In genomic region chr14:98749086-98750027, GRCm38 (mm10) we compare ENCODE assay signal across 24 mouse cellular contexts.
DNase-seq lines count a peak whose midpoint lies in the region; ATAC-seq and TF ChIP-seq lines count a peak whose summit lies in the region.
"Had no signal": no experiment of that assay in that cellular context is flagged by ENCODE, and none has a peak within 500 bp of the region (broad histone marks: within the 10 kb centered on the region; RNA-seq: fewer than 3 reads in every experiment).

No protein-coding gene starts in this region.

- H3K9me3 ChIP-seq in MEL (replicated peaks; ENCODE audit: insufficient read depth, low read length) = no peaks in the 10 kb centered on the region
- no peaks in the 10 kb centered on the region for H3K9me3 ChIP-seq in liver, embryonic 14.5 days (ENCODE audit: control insufficient read depth, low read length)
- no peaks in the 10 kb centered on the region for H3K9me3 ChIP-seq in forebrain, embryonic 16.5 days (ENCODE audit: control insufficient read depth, low read length)
- no peaks in the 10 kb centered on the region for H3K9me3 ChIP-seq in embryonic facial prominence, embryonic 10.5 days
- H3K9me3 ChIP-seq: heart, embryonic 15.5 days; hindbrain, embryonic 13.5 days had no signal

- WGBS in liver, embryonic 14.5 days (ENCODE audit: insufficient replicate concordance) = 36% methylated on average over 14 of the region's 14 CpGs
- WGBS in forebrain, embryonic 16.5 days = 91% methylated on average over 14 of the region's 14 CpGs
- WGBS in embryonic facial prominence, embryonic 10.5 days = 89% methylated on average over 14 of the region's 14 CpGs

- TF ChIP-seq POLR2A in MEL (IDR thresholded peaks at IDR 0.05; ENCODE audit: control insufficient read depth in 1 of 2, insufficient read depth in 1 of 2, low read depth in 1 of 2, low read length in 2 of 2, poor library complexity in 1 of 2) = peak in 1 of 2 experiments; percentile 63; a peak in 2 of 4 replicates

- TF ChIP-seq CTCF in MEL (IDR thresholded peaks at IDR 0.05 in 2 of 3, conservative IDR thresholded peaks at IDR 0.05 in 1 of 3; ENCODE audit: control insufficient read depth in 1 of 3, insufficient read depth in 1 of 3, low read depth in 2 of 3, low read length in 3 of 3, poor library complexity in 1 of 3, severe bottlenecking in 1 of 3) = no peak
- no peak for TF ChIP-seq CTCF in liver, embryonic 14.5 days (IDR thresholded peaks at IDR 0.05; ENCODE audit: low read depth)

- no peaks in the 10 kb centered on the region for H3K79me2 ChIP-seq in MEL (ENCODE audit: control insufficient read depth, insufficient read depth, low read length, poor library complexity)

- H3K27me3 ChIP-seq in MEL (ENCODE audit: control insufficient read depth in 1 of 2, insufficient read depth in 2 of 2, low read length in 2 of 2) = no peaks in the 10 kb centered on the region; a peak in 1 of 4 replicates
- H3K27me3 ChIP-seq in liver, embryonic 14.5 days (ENCODE audit: control insufficient read depth, insufficient read depth, low read length) = no peaks in the 10 kb centered on the region
- no peaks in the 10 kb centered on the region for H3K27me3 ChIP-seq in forebrain, embryonic 16.5 days (replicated peaks; ENCODE audit: control insufficient read depth, insufficient read depth, low read length)
- H3K27me3 ChIP-seq in embryonic facial prominence, embryonic 10.5 days (replicated peaks; ENCODE audit: low read depth, poor library complexity, severe bottlenecking) = no peaks in the 10 kb centered on the region
- H3K27me3 ChIP-seq: heart, embryonic 15.5 days; hindbrain, embryonic 13.5 days had no signal

- H3K4me3 ChIP-seq in MEL (ENCODE audit: control insufficient read depth in 1 of 2, insufficient read depth in 1 of 2, low read depth in 2 of 2, low read length in 2 of 2) = peak overlapping the region; percentile 49 to 90
- no peak overlapping the region for H3K4me3 ChIP-seq in liver, embryonic 14.5 days (ENCODE audit: insufficient read depth in 1 of 2, low read depth in 2 of 2, low read length in 2 of 2)
- no peak overlapping the region for H3K4me3 ChIP-seq in forebrain, embryonic 16.5 days (replicated peaks; ENCODE audit: low read length)
- H3K4me3 ChIP-seq in embryonic facial prominence, embryonic 10.5 days = no peak overlapping the region
- H3K4me3 ChIP-seq: heart, adult 2 months; heart, embryonic 15.5 days; hindbrain, embryonic 13.5 days had no signal

- peaks cover 3 to 5% of the 10 kb centered on the region in 2 experiments; a peak in 3 of 4 replicates for H3K4me1 ChIP-seq in MEL (ENCODE audit: control insufficient read depth in 1 of 2, insufficient read depth in 2 of 2, low read length in 2 of 2)
- no peaks in the 10 kb centered on the region for H3K4me1 ChIP-seq in liver, embryonic 14.5 days (replicated peaks; ENCODE audit: control insufficient read depth in 2 of 2, insufficient read depth in 2 of 2, low read length in 1 of 2)
- H3K4me1 ChIP-seq in forebrain, embryonic 16.5 days (replicated peaks; ENCODE audit: control insufficient read depth, insufficient read depth, low read length) = no peaks in the 10 kb centered on the region
- no peaks in the 10 kb centered on the region for H3K4me1 ChIP-seq in embryonic facial prominence, embryonic 10.5 days
- H3K4me1 ChIP-seq: heart, embryonic 15.5 days; hindbrain, embryonic 13.5 days had no signal

- peak; percentile 77 for ATAC-seq in liver, embryonic 14.5 days (ENCODE audit: insufficient read depth)
- peak; percentile 93 for ATAC-seq in megakaryocyte progenitor cell, adult 5-6 weeks (replicated peaks; ENCODE audit: poor library complexity)
- ATAC-seq in megakaryocyte, adult 5-6 weeks (ENCODE audit: poor library complexity, severe bottlenecking) = no peak
- no peak for ATAC-seq in forebrain, embryonic 16.5 days
- ATAC-seq: activated CD4-positive, CD25-positive, alpha-beta regulatory T cell, adult 4 months; CD4-positive, CD25-positive, alpha-beta regulatory T cell, adult 4 months; forebrain, embryonic 14.5 days; hindbrain, postnatal 0 days; Patski had no signal

- peaks cover 0 to 6% of the 10 kb centered on the region in 2 experiments; a peak in 2 of 4 replicates for H3K36me3 ChIP-seq in MEL (ENCODE audit: control insufficient read depth in 1 of 2, insufficient read depth in 2 of 2, low read length in 2 of 2)
- no peaks in the 10 kb centered on the region for H3K36me3 ChIP-seq in liver, embryonic 14.5 days (replicated peaks; ENCODE audit: control insufficient read depth, insufficient read depth, low read depth)
- no peaks in the 10 kb centered on the region for H3K36me3 ChIP-seq in forebrain, embryonic 16.5 days (ENCODE audit: control insufficient read depth, insufficient read depth)
- no peaks in the 10 kb centered on the region for H3K36me3 ChIP-seq in embryonic facial prominence, embryonic 10.5 days (replicated peaks)
- H3K36me3 ChIP-seq: G1E; heart, embryonic 15.5 days; hindbrain, embryonic 13.5 days had no signal

- TF ChIP-seq EP300 in MEL (IDR thresholded peaks at IDR 0.05; ENCODE audit: low read depth in 1 of 2, low read length in 2 of 2) = peak; percentile 98 to 99
- TF ChIP-seq EP300 in liver, embryonic 14.5 days (IDR thresholded peaks at IDR 0.05; ENCODE audit: low read depth) = peak; percentile 40; the same call in 1 of the 2 replicates

- peak overlapping the region; percentile 2 for H3K4me2 ChIP-seq in liver, embryonic 14.5 days (ENCODE audit: low read depth)
- no peak overlapping the region for H3K4me2 ChIP-seq in forebrain, embryonic 16.5 days (ENCODE audit: low read length)
- H3K4me2 ChIP-seq: heart, embryonic 11.5 days; heart, embryonic 15.5 days; hindbrain, embryonic 13.5 days had no signal

- TF ChIP-seq RAD21 in MEL (IDR thresholded peaks at IDR 0.05; ENCODE audit: low read depth, low read length) = peak; percentile 13

- H3K9ac ChIP-seq in MEL (ENCODE audit: control insufficient read depth, low read depth, low read length, poor library complexity, severe bottlenecking) = peak overlapping the region; percentile 66
- H3K9ac ChIP-seq in liver, embryonic 14.5 days (replicated peaks) = no peak overlapping the region
- H3K9ac ChIP-seq in forebrain, embryonic 16.5 days (replicated peaks; ENCODE audit: low read depth, low read length) = no peak overlapping the region
- H3K9ac ChIP-seq: heart, embryonic 15.5 days; hindbrain, embryonic 13.5 days had no signal

- DNase-seq in MEL (ENCODE audit: low read depth, low spot score) = peak; percentile 95
- peak; percentile 22 for DNase-seq in c-Kit-positive CD71-positive TER-119-negative erythroid progenitor cells, embryonic 14.5 days (ENCODE audit: low read depth)
- peak; percentile 3 to 13 (median 3) for DNase-seq in liver, embryonic 14.5 days (ENCODE audit: low read depth in 3 of 3, low spot score in 3 of 3)
- DNase-seq in embryonic facial prominence, embryonic 10.5 days (ENCODE audit: low spot score) = no peak
- DNase-seq: adrenal gland, adult 2 months; adrenal gland, postnatal 25 days; B cell, adult 2 months; cerebellum, adult 2 months; cerebellum, postnatal 10 days; gastrocnemius, postnatal 10 days; heart, adult 2 months; heart, postnatal 14 days had no signal

- peak overlapping the region; percentile 98 for H3K27ac ChIP-seq in MEL (ENCODE audit: control insufficient read depth, low read depth, low read length)
- H3K27ac ChIP-seq in liver, embryonic 14.5 days = no peak overlapping the region
- no peak overlapping the region for H3K27ac ChIP-seq in forebrain, embryonic 16.5 days (ENCODE audit: low read length)
- H3K27ac ChIP-seq in embryonic facial prominence, embryonic 10.5 days (replicated peaks) = no peak overlapping the region
- H3K27ac ChIP-seq: heart, adult 2 months; heart, embryonic 15.5 days; hindbrain, embryonic 13.5 days; hindbrain, postnatal 0 days had no signal

TF ChIP-seq in MEL, 35 proteins besides CTCF, POLR2A, EP300 and RAD21 (continues in another document):
- TF ChIP-seq TAL1 (IDR thresholded peaks at IDR 0.05; ENCODE audit: low read length) = peak; percentile 91
- TF ChIP-seq RCOR1 (IDR thresholded peaks at IDR 0.05; ENCODE audit: low read depth, low read length) = peak; percentile 95
- TF ChIP-seq POLR2AphosphoS5 (IDR thresholded peaks at IDR 0.05; ENCODE audit: borderline replicate concordance, low read depth, low read length) = no peak
- no peak for TF ChIP-seq GABPA (IDR thresholded peaks at IDR 0.05; ENCODE audit: low read depth, low read length)
- 0 out of 2 replicates have a peak, but pooled peaks have one; percentile 32 for TF ChIP-seq ZKSCAN1 (IDR thresholded peaks at IDR 0.05; ENCODE audit: low read depth, low read length)
- peak; percentile 50; the same call in 1 of the 2 replicates for TF ChIP-seq CHD2 (IDR thresholded peaks at IDR 0.05; ENCODE audit: low read length)
- peak; percentile 97 for TF ChIP-seq TCF12 (IDR thresholded peaks at IDR 0.05; ENCODE audit: low read depth, low read length)
- peak; percentile 87 for TF ChIP-seq SIN3A (IDR thresholded peaks at IDR 0.05; ENCODE audit: low read length)
- no peak for TF ChIP-seq SMC3 (IDR thresholded peaks at IDR 0.05; ENCODE audit: low read depth, low read length)
- TF ChIP-seq MXI1 (IDR thresholded peaks at IDR 0.05; ENCODE audit: low read depth, low read length) = peak; percentile 16; the same call in 1 of the 2 replicates
- peak; percentile 23; the same call in 1 of the 2 replicates for TF ChIP-seq ZMIZ1 (IDR thresholded peaks at IDR 0.05; ENCODE audit: low read depth, low read length)
- no peak for TF ChIP-seq USF1 (IDR thresholded peaks at IDR 0.05; ENCODE audit: low read depth, low read length)
- TF ChIP-seq HCFC1 (IDR thresholded peaks at IDR 0.05; ENCODE audit: low read depth, low read length) = peak; percentile 69
- no peak; the same call in none of the 2 replicates for TF ChIP-seq KAT2A (conservative IDR thresholded peaks at IDR 0.05; ENCODE audit: low read depth, low read length)
- TF ChIP-seq ETS1 (IDR thresholded peaks at IDR 0.05; ENCODE audit: low read depth, low read length) = peak; percentile 95
- TF ChIP-seq ZC3H11A (IDR thresholded peaks at IDR 0.05; ENCODE audit: low read depth, low read length) = 0 out of 2 replicates have a peak, but pooled peaks have one; percentile 21
- TF ChIP-seq MYC (IDR thresholded peaks at IDR 0.05; ENCODE audit: low read depth, low read length) = no peak
- TF ChIP-seq GATA1 (IDR thresholded peaks at IDR 0.05; ENCODE audit: low read depth, low read length) = peak; percentile 99
- peak; percentile 79 for TF ChIP-seq MYB (IDR thresholded peaks at IDR 0.05; ENCODE audit: low read depth, low read length)
- no peak for TF ChIP-seq USF2 (IDR thresholded peaks at IDR 0.05; ENCODE audit: borderline replicate concordance in 1 of 2, insufficient read depth in 1 of 2, low read depth in 1 of 2, low read length in 2 of 2)
- TF ChIP-seq MEF2A (IDR thresholded peaks at IDR 0.05; ENCODE audit: extremely low read depth, insufficient replicate concordance, low read depth, low read length, poor library complexity, severe bottlenecking) = no peak
- no peak for TF ChIP-seq JUND (IDR thresholded peaks at IDR 0.05; ENCODE audit: low read depth, low read length)
- TF ChIP-seq UBTF (IDR thresholded peaks at IDR 0.05; ENCODE audit: borderline replicate concordance, insufficient read depth, low read depth, low read length) = no peak

Comparison
In these comparisons a context has a peak if more than half of its experiments do, and no peak if none do; other contexts are left out.
1. H3K4me3 ChIP-seq: peak in MEL (2 of 2); none in liver, embryonic 14.5 days (0 of 2), forebrain, embryonic 16.5 days (single experiment) and embryonic facial prominence, embryonic 10.5 days (single experiment).
2. ATAC-seq: peak in liver, embryonic 14.5 days (single experiment) and megakaryocyte progenitor cell, adult 5-6 weeks (single experiment); none in megakaryocyte, adult 5-6 weeks (single experiment) and forebrain, embryonic 16.5 days (single experiment).